Mouse (Mus musculus) v-Abl transformed pro-B cells (cell line): ENCODE results near the gene V1rd19.
"Not testable (repeated sequence)": the region's sequence is repeated elsewhere in the genome, so short reads cannot be mapped to it uniquely, and the experiment has no call there.

Experiments used
- in situ Hi-C, 2 experiments: fragments of 400-800 bp; cut with MboI; formaldehyde crosslinking; loops; one replicate each; pipeline ENCODE4 v1.15.1; 2025; ENCODE audit not compliant: unreplicated experiment in 2 of 2

The V1rd19 gene

GRCm38 (mm10) chr7:24001391-24001790 lies at the start of gene V1rd19:
Gene V1rd19 (plus strand): TSS chr7:24001691.
- in situ Hi-C loops = no loop called here

GRCm38 (mm10) chr7:23968044-23968443 lies 33.4 kb upstream of the V1rd19 start:
- in situ Hi-C loops = loop anchor here (5.0 to 10.0 kb wide), 5 partner anchors 187 to 687 kb away; no protein-coding TSS in a partner anchor

- in situ Hi-C loops = not testable (repeated sequence)
Observed at GRCm38 (mm10) chr7:23974315-23974714, 27.2 kb upstream of the V1rd19 start, which contains the start of gene Vmn1r181. Gene Vmn1r181 (plus strand): TSS chr7:23974615.

GRCm38 (mm10) chr7:24052660-24053304 lies 51.3 kb downstream of the V1rd19 start, which contains the start of gene Vmn1r183:
Gene Vmn1r183 (plus strand): TSS chr7:24053254.
- in situ Hi-C loops = no loop called here
